Mouse (Mus musculus): ENCODE data around the gene Rab37.

Gene Rab37

GRCm38 (mm10) chr11:115091362-115091901, at the start of gene Rab37:
Gene Rab37 (plus strand): TSS chr11:115091431.
- DNase-seq, result no peak

GRCm38 (mm10) chr11:115048259-115048658, 43.0 kb upstream of the Rab37 start, which contains the start of gene Cd300ld3:
Gene Cd300ld3 (minus strand): TSS chr11:115048409.
- DNase-seq, result no peak

DNA sequence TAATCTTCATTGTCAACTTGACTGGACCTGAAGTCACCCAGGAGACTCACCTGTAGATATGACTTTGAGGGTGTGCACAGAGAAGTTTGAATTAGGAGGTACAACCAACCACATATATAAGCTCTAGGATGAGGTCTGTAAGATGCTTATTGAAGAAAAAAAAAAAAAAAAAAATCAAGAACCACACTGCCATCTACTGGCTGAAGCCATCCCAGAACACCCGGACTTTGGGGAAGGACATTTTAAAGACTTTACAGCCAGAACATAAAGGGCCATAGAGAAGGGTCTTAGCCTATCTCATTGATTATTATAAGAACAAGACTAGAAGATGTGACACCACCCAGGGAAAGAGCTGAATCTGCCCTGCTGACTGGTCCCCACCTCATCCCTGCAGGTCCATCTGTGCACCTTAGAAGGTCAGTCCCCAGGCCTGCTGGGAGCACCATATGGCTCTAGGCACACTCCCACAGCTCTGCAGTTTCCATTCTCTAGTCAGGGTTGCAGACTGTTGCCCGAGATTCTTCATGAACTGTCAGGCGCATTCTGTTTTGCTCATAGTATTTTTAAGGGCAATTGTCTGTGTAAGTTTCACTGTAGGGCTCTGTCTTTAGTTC, 41.8 kb upstream of the Rab37 start:
- DNase-seq, result no peak

DNA sequence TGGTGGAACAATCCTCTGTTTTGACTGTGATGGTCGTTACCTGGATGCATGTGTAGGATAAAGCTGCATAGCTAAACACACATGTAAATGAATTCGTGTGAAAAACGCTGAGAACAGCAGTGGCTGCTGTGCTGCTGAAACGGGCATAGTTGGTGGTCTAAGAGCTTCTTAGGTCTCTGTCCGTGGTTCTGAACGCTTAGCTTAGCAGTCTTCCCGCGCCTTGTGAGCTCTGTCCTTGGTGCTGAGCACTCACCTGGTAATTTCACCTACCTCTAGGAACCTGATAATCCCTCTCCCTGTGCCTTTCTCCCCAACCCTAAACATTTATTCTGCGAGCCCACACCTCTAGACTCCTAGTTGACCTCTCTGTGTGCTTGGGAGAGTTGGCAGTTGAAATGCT, 39.0 kb upstream of the Rab37 start:
- DNase-seq, result no peak

DNA sequence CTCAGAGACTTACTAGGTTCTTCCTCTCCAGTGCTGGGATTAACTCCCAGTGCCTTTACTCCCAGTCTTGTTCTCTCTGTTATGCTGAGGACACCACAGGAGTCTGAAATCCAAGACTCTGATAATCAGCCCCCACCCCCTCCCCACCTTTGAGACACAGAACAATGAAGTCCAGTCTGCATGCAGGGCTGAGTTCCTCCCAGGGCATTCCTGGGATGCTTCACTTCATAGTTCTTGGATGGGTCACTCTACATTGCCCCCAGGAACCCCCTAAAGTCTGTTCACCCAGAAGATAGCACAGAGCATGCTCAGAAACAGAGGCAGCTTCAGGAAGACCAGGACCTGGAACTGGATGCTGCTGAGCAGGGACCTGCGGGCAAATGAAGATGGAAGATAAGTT, 38.2 kb upstream of the Rab37 start:
- DNase-seq, result no peak

GRCm38 (mm10) chr11:115054537-115054936, 36.7 kb upstream of the Rab37 start:
- no peak for DNase-seq

GRCm38 (mm10) chr11:115058701-115059100, 32.5 kb upstream of the Rab37 start:
- no peak for DNase-seq

DNA sequence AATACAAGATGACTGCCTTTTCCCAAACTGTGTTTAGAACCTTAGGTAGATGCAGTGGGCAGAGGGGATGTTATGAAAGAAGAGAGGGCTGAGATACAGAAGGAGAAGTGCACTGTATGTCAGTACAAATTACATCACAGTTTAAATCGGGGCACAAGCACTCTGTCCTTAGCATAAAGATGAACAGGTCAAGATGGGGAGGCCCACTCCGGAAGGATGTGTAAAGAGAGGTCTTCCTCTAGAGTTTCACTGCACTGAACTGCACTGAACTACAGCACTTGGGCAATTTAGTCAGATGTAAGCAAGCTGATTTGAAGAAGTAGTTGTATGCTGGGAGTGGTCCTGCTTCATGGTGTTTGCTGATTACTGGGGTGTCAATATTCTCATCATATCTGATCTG, 31.4 kb upstream of the Rab37 start:
- DNase-seq, result no peak

DNA sequence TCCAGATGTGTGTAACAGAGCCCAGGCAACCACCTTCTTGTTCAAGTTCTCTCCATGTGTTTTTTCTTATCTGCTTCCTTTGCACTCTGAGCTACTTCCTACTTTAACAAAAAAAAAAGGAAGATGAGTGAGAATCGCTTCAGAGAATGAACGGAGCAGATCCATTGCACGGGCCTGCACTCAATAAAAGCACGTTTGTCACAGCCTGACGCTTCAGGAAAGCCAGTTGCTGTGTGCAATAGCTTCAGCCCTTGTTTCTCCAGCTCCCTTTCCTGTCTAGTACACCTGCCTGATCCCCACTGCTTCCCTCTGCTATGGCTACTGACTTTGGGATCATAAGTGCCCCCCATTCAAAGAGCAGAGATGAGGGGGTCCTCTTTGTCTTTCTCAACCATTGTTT, 29.2 kb upstream of the Rab37 start, which contains the start of gene Cd300e:
Gene Cd300e, minus strand, starts transcription at position 101 of the 400 bp plus-strand sequence.
- DNase-seq, result no peak

DNA sequence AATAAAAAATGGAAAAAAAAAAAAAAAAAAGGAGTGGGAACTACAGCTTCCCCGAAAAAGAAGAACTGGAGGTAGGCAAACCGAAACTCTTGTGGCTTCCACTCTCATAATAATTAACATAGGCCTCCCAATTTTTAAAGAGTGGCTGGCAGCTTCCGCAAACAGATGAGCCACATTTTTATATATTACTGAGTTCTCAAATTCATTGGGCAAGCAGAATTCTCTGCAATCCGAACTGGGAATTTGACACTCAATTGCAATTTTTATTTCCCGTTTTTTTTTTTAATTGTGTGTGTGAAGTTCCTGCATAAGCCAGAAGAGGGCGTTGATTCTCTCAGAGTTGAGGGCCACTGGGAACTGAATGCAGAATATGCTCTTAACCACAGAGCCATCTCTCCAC, 24.5 kb upstream of the Rab37 start:
- no peak for DNase-seq

GRCm38 (mm10) chr11:115071015-115071551, 20.1 kb upstream of the Rab37 start:
- no peak for DNase-seq

- no peak for DNase-seq
These were observed 19.5 kb upstream of the Rab37 start for GRCm38 (mm10) chr11:115071631-115072294.

DNA sequence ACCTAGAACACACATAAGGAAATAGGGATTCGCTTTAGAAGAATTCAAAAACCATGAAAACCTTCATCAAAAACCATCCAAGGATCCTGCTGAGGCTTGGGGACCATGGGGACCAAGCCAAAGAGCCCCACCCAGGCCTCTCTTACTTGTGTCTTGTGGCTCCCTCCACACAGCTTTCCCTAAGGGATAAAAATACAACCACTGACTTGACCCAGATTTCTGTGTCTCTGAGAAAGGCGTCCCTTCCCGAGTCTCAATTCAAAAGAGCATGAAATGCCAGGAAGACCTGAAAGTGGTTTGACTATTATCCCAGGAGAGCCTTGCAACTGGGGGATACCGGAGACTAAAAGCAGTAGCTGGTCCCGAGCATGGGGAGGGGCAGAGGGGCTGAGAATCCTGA, 18.2 kb upstream of the Rab37 start:
- DNase-seq, result no peak

- no peak for DNase-seq
These were observed 15.8 kb upstream of the Rab37 start for GRCm38 (mm10) chr11:115075407-115075806.

- no peak for DNase-seq
These were observed 15.4 kb upstream of the Rab37 start for GRCm38 (mm10) chr11:115075859-115076258.

DNA sequence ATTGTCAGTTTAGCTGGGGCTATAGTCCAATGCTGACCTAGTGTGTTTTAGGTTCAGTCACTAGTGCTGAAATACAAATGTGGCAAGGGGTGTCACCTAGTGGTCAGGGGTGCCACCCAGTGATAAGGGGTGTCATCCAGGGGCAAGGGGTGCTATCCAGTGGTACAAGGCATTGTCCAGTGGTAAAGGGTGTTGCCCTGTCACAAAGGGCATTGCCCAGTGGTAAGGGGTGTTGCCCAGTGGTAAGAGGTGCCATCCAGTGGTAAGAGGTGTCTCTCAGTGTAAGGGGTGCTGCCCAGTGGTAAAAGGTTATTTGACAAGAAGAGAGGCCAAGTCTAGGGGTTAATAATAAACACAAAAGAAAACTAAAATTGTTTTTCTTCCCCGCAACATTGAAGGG, 13.8 kb upstream of the Rab37 start:
- DNase-seq, result no peak

- no peak for DNase-seq
These were observed 12.6 kb upstream of the Rab37 start for GRCm38 (mm10) chr11:115078680-115079079.

- peak; percentile 35 for DNase-seq
These were observed 10.3 kb upstream of the Rab37 start for GRCm38 (mm10) chr11:115080886-115081285.

- no peak for DNase-seq
These were observed 9.9 kb upstream of the Rab37 start for GRCm38 (mm10) chr11:115081373-115081772.

GRCm38 (mm10) chr11:115082196-115082595, 9.0 kb upstream of the Rab37 start:
- DNase-seq, result no peak

- DNase-seq, result peak; percentile 88
These were observed 7.7 kb upstream of the Rab37 start for GRCm38 (mm10) chr11:115083376-115084139.

DNA sequence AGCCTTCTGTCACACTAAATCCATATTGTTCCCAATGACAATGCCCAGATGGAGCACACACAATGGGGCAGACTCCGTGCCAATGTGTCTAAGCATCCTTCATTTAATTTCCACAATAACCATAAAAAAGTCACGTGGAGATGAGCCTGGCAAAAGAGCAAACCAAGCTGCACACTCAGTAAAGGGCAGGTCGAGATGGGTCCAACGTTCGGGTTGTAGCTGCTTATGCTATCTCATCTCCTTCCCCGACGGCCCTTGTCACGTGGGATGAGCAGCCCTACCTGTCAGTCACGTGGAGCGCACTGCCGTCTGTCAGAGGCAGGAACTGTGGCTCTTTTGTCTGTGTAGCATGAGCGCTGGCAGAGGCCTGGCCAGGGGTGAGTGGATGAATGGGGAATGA, 6.6 kb upstream of the Rab37 start:
- DNase-seq, result no peak

GRCm38 (mm10) chr11:115085064-115085463, 6.2 kb upstream of the Rab37 start:
- DNase-seq, result no peak

Measured in right cerebral cortex, postnatal 4 days (tissue).